Mouse (Mus musculus) lung, postnatal 14 days (tissue): ENCODE data around the gene Spns2.

Experiments
- DNase-seq: peaks from one replicate; pipeline ENCODE4 v3.0.0; 2021

Gene Spns2

DNA sequence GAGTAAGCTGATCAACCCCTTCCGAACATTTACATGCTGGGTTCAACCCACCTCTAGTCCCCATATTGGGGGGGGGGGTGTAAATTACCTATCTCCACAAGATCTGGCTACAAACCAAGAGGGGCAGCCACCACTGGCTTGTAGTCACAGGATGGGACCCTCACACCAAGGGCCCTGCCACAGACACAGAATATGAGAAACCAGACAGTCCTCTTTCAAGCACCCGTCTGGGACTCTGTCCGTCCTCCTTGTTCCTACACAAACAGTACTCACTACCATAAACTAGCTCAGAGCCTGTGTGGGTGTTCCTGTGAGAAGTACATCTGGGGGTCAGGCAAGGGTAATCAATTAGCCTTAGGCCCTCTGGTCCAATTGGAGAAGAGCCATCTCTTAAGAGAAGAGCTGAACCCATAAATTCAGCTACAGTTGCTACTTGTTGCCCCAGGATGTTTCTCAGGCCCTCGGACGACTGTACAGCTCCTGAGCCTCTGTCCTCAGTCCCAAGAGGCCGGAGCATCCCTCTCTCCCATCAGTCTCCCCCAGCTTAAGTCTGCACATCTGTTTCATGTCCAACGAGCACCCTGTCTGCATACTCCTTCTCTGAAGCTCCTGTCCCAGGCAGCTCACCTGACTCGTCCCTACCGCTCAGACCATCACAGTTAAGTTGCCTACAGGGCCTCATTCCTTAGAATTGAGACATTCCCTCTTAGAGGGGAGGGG is 81.1 kb downstream of the Spns2 start:
- no peak for DNase-seq

DNA sequence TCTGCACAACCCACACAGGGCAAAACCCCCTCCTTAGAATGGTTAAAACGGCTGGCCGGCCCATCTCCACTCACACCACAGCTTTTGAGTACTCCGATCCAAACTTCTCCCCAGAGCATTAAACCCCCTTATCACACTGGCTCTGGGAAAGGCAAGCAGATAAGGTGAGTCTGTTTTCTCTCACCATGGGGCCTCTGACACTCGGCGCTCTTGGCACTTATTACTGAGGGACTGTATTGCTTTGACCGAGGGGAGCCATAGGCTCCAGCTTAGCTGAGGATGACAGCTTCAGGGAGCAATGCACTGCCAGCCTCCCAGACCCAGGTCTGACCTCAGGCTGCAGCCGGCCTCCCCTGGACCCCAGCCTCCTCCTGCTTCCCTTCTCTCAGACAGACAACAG is 82.1 kb downstream of the Spns2 start:
- no peak for DNase-seq

- DNase-seq, result no peak
Observed at GRCm38 (mm10) chr11:72407081-72407480, 82.6 kb downstream of the Spns2 start.

DNA sequence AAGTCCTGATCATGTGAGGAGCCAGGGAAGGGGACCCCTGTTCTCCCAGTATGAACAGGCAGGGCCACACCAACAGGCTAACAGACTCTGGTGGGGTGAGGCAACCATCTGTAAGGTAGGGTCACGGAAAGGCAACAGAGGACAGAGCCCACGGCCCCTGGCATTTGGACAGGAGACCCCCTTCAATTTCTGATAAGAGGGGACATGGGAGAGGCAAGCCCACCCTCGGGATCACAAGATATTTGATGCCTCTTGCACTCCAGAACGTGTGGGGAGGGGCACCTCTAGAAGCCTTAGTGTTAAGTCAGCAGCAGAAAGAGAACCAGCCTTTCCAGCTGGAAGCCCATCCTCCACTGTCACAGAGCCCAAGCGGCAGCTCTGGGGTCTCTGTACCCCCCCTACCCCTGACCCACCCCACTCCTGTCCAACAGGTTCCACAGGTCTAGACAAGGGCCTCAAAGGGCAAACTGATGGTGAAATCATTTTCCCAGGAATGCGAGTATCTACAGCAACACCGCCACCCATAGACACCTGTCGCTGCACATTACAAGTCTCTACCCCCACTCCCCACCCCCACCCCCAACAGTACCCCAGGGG is 83.5 kb downstream of the Spns2 start:
- DNase-seq, result no peak

DNA sequence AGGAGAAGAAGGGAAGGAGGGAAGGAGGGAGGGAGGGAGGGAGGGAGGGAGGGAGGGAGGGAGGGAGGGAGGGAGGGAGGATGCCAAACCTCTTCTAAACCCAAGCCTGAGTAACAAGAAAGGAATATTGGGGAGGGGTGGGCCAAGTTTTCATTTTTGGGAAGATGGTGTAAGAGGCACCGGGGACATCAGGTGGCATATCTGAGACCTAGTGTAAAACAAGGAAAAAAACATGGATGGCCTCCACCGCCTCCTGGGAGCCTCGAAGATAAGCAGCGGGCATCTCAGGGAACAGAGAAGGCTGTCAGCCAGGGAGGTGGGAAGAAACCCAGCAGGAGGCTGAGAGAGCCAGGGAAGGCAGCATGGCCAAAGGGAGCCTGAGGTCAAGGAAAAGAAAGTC is 84.2 kb downstream of the Spns2 start:
- no peak for DNase-seq

DNA sequence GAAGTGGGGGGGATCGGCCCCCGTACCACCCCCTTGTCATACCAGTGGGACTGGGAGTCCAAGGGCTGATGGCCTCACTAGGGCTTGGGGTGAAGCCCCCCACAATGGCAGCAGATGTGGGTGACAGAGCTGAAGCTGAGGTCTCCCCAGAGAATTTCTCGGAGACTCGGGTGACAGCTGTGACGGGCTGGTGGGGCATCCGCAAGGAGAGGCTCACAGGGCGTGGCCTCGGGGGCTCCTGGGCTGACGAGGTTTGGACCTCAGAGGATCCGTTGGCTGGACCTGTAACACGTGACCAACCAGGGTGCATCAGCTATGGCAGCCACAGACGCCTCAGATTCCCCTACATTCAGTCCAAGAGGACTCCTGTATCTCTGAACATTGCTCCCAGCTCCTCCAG is 86.7 kb downstream of the Spns2 start:
- DNase-seq, result no peak

GRCm38 (mm10) chr11:72402017-72402416 is 87.7 kb downstream of the Spns2 start:
- DNase-seq, result no peak
